Comparison of ENCODE assay signal across 18 mouse cellular contexts in the genomic region with DNA sequence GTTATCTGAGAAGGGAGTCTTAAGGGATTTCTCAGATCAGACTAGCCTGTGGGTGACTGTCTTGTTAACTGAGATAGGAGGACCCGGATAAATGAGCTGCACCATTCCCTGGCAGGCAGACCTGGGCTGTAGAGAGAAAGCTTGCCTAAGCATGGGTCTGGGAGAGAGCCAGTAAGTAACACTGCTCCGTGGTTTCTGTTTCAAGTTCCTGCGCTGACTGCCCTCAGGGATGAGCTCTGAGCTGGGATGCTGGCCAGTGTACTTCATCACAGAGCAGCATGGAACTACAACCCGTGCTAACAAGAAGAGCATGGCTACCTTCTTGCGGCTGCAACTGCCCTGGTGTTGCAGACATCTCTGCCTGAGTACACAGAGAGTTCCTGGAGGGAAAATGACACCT. TPM values are rescaled to one million over a fixed set of nuclear protein-coding genes. Genes with fewer than 3 reads are reported as not detected.
DNase-seq lines count a peak whose midpoint lies in the region; ATAC-seq lines count a peak whose summit lies in the region.
"Had no signal": no experiment of that assay in that cellular context is flagged by ENCODE, and none has a peak within 500 bp of the region (broad histone marks: within the 10 kb centered on the region; RNA-seq: fewer than 3 reads in every experiment).

No protein-coding gene starts in this region.

- ATAC-seq in hindbrain, embryonic 13.5 days (ENCODE audit: low FRiP score), result no peak
- ATAC-seq: forebrain, embryonic 15.5 days; midbrain, embryonic 16.5 days had no signal

- intact Hi-C loops in gastrocnemius, postnatal 14 days (cut with DNase I; ENCODE audit: low total_unique reads), result no loop called here

- no peaks in the 10 kb centered on the region for H3K9me3 ChIP-seq in hindbrain, embryonic 13.5 days
- H3K9me3 ChIP-seq: forebrain, embryonic 15.5 days; hindbrain, embryonic 12.5 days; neural tube, embryonic 13.5 days had no signal

- no peak overlapping the region for H3K9ac ChIP-seq in hindbrain, embryonic 13.5 days
- H3K9ac ChIP-seq: forebrain, embryonic 15.5 days; hindbrain, embryonic 12.5 days; neural tube, embryonic 13.5 days had no signal

- peak; percentile 46 for DNase-seq in adrenal gland, postnatal 14 days
- DNase-seq in adrenal gland, postnatal 4 days (ENCODE audit: low spot score in 2 of 2), result no peak
- DNase-seq in testis, postnatal 14 days (ENCODE audit: low spot score), result peak; percentile 34
- no peak for DNase-seq in testis, postnatal 10 days (ENCODE audit: low spot score)
- peak; percentile 76 for DNase-seq in gastrocnemius, postnatal 14 days
- no peak for DNase-seq in kidney, postnatal 25 days
- no peak for DNase-seq in layer of hippocampus, postnatal 36 days
- DNase-seq: B cell, adult 2 months; kidney, adult 9 months; lung, adult 18-20 months; spleen, adult 18-20 months; thymus, postnatal 36 days had no signal

- peaks cover 36% of the 10 kb centered on the region for H3K36me3 ChIP-seq in hindbrain, embryonic 13.5 days

- WGBS in hindbrain, embryonic 13.5 days, result 91% methylated on average over 5 of the region's 5 CpGs

- no peak overlapping the region for H3K4me3 ChIP-seq in hindbrain, embryonic 13.5 days
- H3K4me3 ChIP-seq: forebrain, embryonic 15.5 days; heart, adult 2 months; hindbrain, embryonic 12.5 days; neural tube, embryonic 13.5 days had no signal

- no peak overlapping the region for H3K4me2 ChIP-seq in hindbrain, embryonic 13.5 days
- H3K4me2 ChIP-seq: forebrain, embryonic 15.5 days; hindbrain, embryonic 12.5 days; neural tube, embryonic 13.5 days had no signal

- no peak overlapping the region for H3K27ac ChIP-seq in hindbrain, embryonic 13.5 days
- H3K27ac ChIP-seq: forebrain, embryonic 15.5 days; heart, adult 2 months; hindbrain, embryonic 12.5 days; neural tube, embryonic 13.5 days had no signal

- H3K4me1 ChIP-seq in hindbrain, embryonic 13.5 days (replicated peaks), result no peaks in the 10 kb centered on the region
- H3K4me1 ChIP-seq: forebrain, embryonic 15.5 days; hindbrain, embryonic 12.5 days had no signal

- no peaks in the 10 kb centered on the region for H3K27me3 ChIP-seq in hindbrain, embryonic 13.5 days
- H3K27me3 ChIP-seq: forebrain, embryonic 15.5 days; hindbrain, embryonic 12.5 days; neural tube, embryonic 13.5 days had no signal

RNA-seq across cellular contexts. Expression of gene Ubap1, which starts 51.1 kb away (rescaled TPM):
- 38.5 and 52.1 TPM in 2 replicates for total RNA-seq in adrenal gland, postnatal 14 days (2021)
- 10 to 100 TPM; 52.9 to 56.1 TPM for total RNA-seq in adrenal gland, postnatal 4 days (2021)
- 10 to 100 TPM; 40.0 to 49.2 TPM for total RNA-seq in gastrocnemius, postnatal 14 days (2021)
- polyA plus RNA-seq in hindbrain, embryonic 13.5 days (2015; fragmentation: Nextera tagmentation; extraction: Ambion mirVana), result 70.4 and 71.8 TPM in 2 replicates
- 10 to 100 TPM; 40.7 to 42.0 TPM for total RNA-seq in layer of hippocampus, postnatal 36 days (2021)

Comparison
In these comparisons a context has a peak if more than half of its experiments do, and no peak if none do; other contexts are left out.
1. DNase-seq: peak in adrenal gland, postnatal 14 days (single experiment), testis, postnatal 14 days (single experiment) and gastrocnemius, postnatal 14 days (single experiment); none in adrenal gland, postnatal 4 days (0 of 2), testis, postnatal 10 days (single experiment), kidney, postnatal 25 days (0 of 2) and layer of hippocampus, postnatal 36 days (0 of 2).